Mouse (Mus musculus) forebrain, embryonic 14.5 days (tissue): Measurements from ENCODE around the gene Atp6v0a1. TPM values are rescaled to one million over a fixed set of nuclear protein-coding genes. Genes with fewer than 3 reads are reported as not detected.
A peak's percentile ranks its signal among the peaks of the same experiment; 100 is the strongest.

Experiments used
- ATAC-seq: fragments of 200-750 bp; cut with Nextera tagmentation; 2 replicates; pipeline ENCODE4 v1.8.0; 2017; ENCODE audit warnings: mild to moderate bottlenecking, moderate library complexity
- DNase-seq: peaks from one replicate; pipeline ENCODE4 v3.0.0-alpha.2; 2015; ENCODE audit warnings: low spot score
- H3K27ac ChIP-seq: fragments of 300-500 bp; sonication (generic); 2 replicates; pipeline ENCODE4 v1.5.1; 2014; ENCODE audit warnings: low read depth, mild to moderate bottlenecking, control low read depth, low read length, moderate library complexity
- H3K27me3 ChIP-seq: fragments of 300-500 bp; sonication (generic); replicated peaks from 2 replicates; pipeline ENCODE4 v1.6.1; 2014; ENCODE audit warnings: low read length, control low read depth, mixed read lengths; ENCODE audit not compliant: control insufficient read depth, insufficient read depth
- H3K36me3 ChIP-seq: fragments of 300-500 bp; sonication (generic); 2 replicates; pipeline ENCODE4 v1.6.1; 2014; ENCODE audit warnings: low read length, control low read depth; ENCODE audit not compliant: control insufficient read depth, insufficient read depth
- H3K4me1 ChIP-seq: fragments of 300-500 bp; sonication (generic); 2 replicates; pipeline ENCODE4 v1.6.1; 2014; ENCODE audit warnings: antibody characterized with exemption, low read length, control low read depth; ENCODE audit not compliant: control insufficient read depth, insufficient read depth
- H3K4me2 ChIP-seq: fragments of 300-500 bp; sonication (generic); 2 replicates; pipeline ENCODE4 v1.6.1; 2014; ENCODE audit warnings: mild to moderate bottlenecking, control low read depth, low read length
- H3K4me3 ChIP-seq: fragments of 300-500 bp; sonication (generic); 2 replicates; pipeline ENCODE4 v1.5.1; 2014; ENCODE audit warnings: low read depth, low read length, control low read depth
- H3K9ac ChIP-seq: fragments of 300-500 bp; sonication (generic); 2 replicates; pipeline ENCODE4 v1.6.1; 2014; ENCODE audit warnings: mild to moderate bottlenecking, low read length, control low read depth, moderate library complexity
- H3K9me3 ChIP-seq: fragments of 300-500 bp; sonication (generic); replicated peaks from 2 replicates; pipeline ENCODE4 v1.6.1; 2016; ENCODE audit warnings: low read length, control low read depth, mixed read lengths; ENCODE audit not compliant: control insufficient read depth
- WGBS: fragments of 180-500 bp; shearing (Covaris S2); extraction: QIAGEN DNeasy Blood & Tissue Kit; methylation state at CpG from one replicate; pipeline ENCODE4 v1.1.7; 2014; 5-methylcytosine and 5-hydroxymethylcytosine counted together
- microRNA-seq: library from miRNA; unstranded; fragments of <30 nt; microRNA quantifications from one replicate; pipeline ENCODE4, GENCODE M21; 2016
- polyA plus RNA-seq: library from polyadenylated mRNA; unstranded; fragments of >200 nt; fragmentation: Nextera tagmentation; extraction: Ambion mirVana; gene quantifications from 2 replicates; pipeline ENCODE4 v1.2.1, GENCODE M21; 2014

The Atp6v0a1 gene
- polyA plus RNA-seq, 1 experiment from 2014 or later: 50.2 TPM

GRCm38 (mm10) chr11:101109351-101109750 is 100.1 kb downstream of the Atp6v0a1 start:
- DNase-seq (no peak), ATAC-seq (no peak)
- Histone ChIP-seq H3K9me3 (no peaks in the 10 kb centered on the region), H3K4me2 (no peak overlapping the region), H3K4me1 (no peaks in the 10 kb centered on the region), H3K4me3 (no peak overlapping the region), H3K36me3 (peaks cover 16% of the 10 kb centered on the region), H3K9ac (no peak overlapping the region), H3K27ac (no peak overlapping the region), H3K27me3 (no peaks in the 10 kb centered on the region)
- WGBS: 71% methylated on average over 4 of the region's 4 CpGs

- H3K4me3 ChIP-seq: no peak overlapping the region
Observed at GRCm38 (mm10) chr11:101110708-101111107, 101.5 kb downstream of the Atp6v0a1 start.

GRCm38 (mm10) chr11:101111178-101111577 is 101.9 kb downstream of the Atp6v0a1 start:
- Histone ChIP-seq H3K4me1 (peaks cover 8% of the 10 kb centered on the region), H3K27me3 (no peaks in the 10 kb centered on the region), H3K9ac (no peak overlapping the region), H3K9me3 (no peaks in the 10 kb centered on the region), H3K27ac (no peak overlapping the region), H3K4me3 (no peak overlapping the region), H3K36me3 (no peaks in the 10 kb centered on the region; the same call in 1 of the 2 replicates), H3K4me2 (no peak overlapping the region)
- DNase-seq: no peak
- WGBS: 86% methylated on average over 4 of the region's 4 CpGs
- no peak for ATAC-seq

More at GRCm38 (mm10) chr11:101110708-101111107, 101.5 kb downstream of the Atp6v0a1 start:
- WGBS: 67% methylated on average over 5 of the region's 5 CpGs
- Histone ChIP-seq H3K9ac (no peak overlapping the region), H3K27ac (no peak overlapping the region), H3K27me3 (no peaks in the 10 kb centered on the region), H3K36me3 (peaks cover 2% of the 10 kb centered on the region; the same call in 1 of the 2 replicates), H3K4me1 (peaks cover 4% of the 10 kb centered on the region), H3K9me3 (no peaks in the 10 kb centered on the region), H3K4me2 (no peak overlapping the region)
- DNase-seq: no peak
- ATAC-seq: no peak

DNA sequence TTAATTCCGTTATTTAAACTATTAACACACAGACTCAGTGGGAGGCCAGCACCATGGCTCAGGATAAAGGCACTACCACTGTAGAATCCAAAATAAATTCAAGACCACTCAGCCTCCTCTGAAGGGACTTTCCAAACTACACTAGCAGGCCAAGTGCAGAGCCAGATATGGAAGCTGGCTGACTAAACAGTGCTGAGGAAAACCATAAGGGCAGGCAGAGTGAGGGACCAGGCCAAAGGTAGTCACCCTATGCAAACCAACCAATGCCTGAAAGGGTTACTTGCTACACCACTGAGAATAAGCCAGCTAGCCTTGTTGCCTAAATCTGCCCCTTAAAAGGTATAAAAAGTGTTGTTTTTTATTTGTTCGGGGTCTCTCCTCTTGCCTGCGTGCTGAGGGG is 102.9 kb downstream of the Atp6v0a1 start:
- Histone ChIP-seq H3K27ac (no peak overlapping the region), H3K27me3 (no peaks in the 10 kb centered on the region), H3K9me3 (no peaks in the 10 kb centered on the region), H3K36me3 (peaks cover 6% of the 10 kb centered on the region; the same call in 1 of the 2 replicates), H3K4me1 (peaks cover 8% of the 10 kb centered on the region), H3K4me2 (no peak overlapping the region), H3K9ac (no peak overlapping the region), H3K4me3 (no peak overlapping the region)
- 82% methylated on average over 3 of the region's 3 CpGs for WGBS
- no peak for DNase-seq
- ATAC-seq: no peak

Small RNA genes lying within 50 kb of the gene (microRNA-seq; reads per million reads assigned to microRNA genes)
- gene Mir6928: 3.3 reads per million, percentile 18 among the genes with 10 or more reads in this experiment

Other genes with a start within 250 kb of the Atp6v0a1 start
- 3.5 and 4.4 TPM in 2 replicates for gene Kcnh4, start 249.5 kb upstream of the Atp6v0a1 start, polyA plus RNA-seq
- 0.53 and 1.4 TPM in 2 replicates for gene Hcrt, start 246.5 kb upstream of the Atp6v0a1 start, polyA plus RNA-seq
- gene Ghdc, start 238.5 kb upstream of the Atp6v0a1 start, polyA plus RNA-seq: 0.94 and 1.7 TPM in 2 replicates
- 10.9 and 11.4 TPM in 2 replicates for gene Stat5b, start 158.7 kb upstream of the Atp6v0a1 start, polyA plus RNA-seq
- gene Stat5a, start 150.1 kb upstream of the Atp6v0a1 start, polyA plus RNA-seq: 0.69 and 0.96 TPM in 2 replicates
- gene Stat3, start 69.9 kb upstream of the Atp6v0a1 start, polyA plus RNA-seq: 23.3 and 26.4 TPM in 2 replicates
- 15.6 and 21.1 TPM in 2 replicates for gene Cavin1, start 38.6 kb upstream of the Atp6v0a1 start, polyA plus RNA-seq
- gene Naglu, start 60.6 kb downstream of the Atp6v0a1 start, polyA plus RNA-seq: 6.6 and 8.4 TPM in 2 replicates
- gene Hsd17b1, start 69.0 kb downstream of the Atp6v0a1 start, polyA plus RNA-seq: not detected in 2 replicates
- 52.9 and 54.9 TPM in 2 replicates for gene Coasy, start 73.1 kb downstream of the Atp6v0a1 start, polyA plus RNA-seq
- 100 and 109 TPM in 2 replicates for gene Mlx, start 77.8 kb downstream of the Atp6v0a1 start, polyA plus RNA-seq
- 39.8 and 54.3 TPM in 2 replicates for gene Psmc3ip, start 86.0 kb downstream of the Atp6v0a1 start, polyA plus RNA-seq
- gene Retreg3, start 110.4 kb downstream of the Atp6v0a1 start, polyA plus RNA-seq: 14.0 and 14.4 TPM in 2 replicates
- gene Tubg1, start 110.5 kb downstream of the Atp6v0a1 start, polyA plus RNA-seq: 84.9 and 87.8 TPM in 2 replicates
- gene Tubg2, start 146.5 kb downstream of the Atp6v0a1 start, polyA plus RNA-seq: 27.4 and 31.9 TPM in 2 replicates
- gene Cntnap1, start 161.1 kb downstream of the Atp6v0a1 start, polyA plus RNA-seq: 0.39 and 0.48 TPM in 2 replicates
- 4.6 and 5.5 TPM in 2 replicates for gene Plekhh3, start 161.9 kb downstream of the Atp6v0a1 start, polyA plus RNA-seq
- gene Ccr10, start 166.0 kb downstream of the Atp6v0a1 start, polyA plus RNA-seq: 0.10 TPM in 1 of 2 replicates, not detected in the other
- gene Ezh1, start 217.0 kb downstream of the Atp6v0a1 start, polyA plus RNA-seq: 16.1 and 22.4 TPM in 2 replicates
- 80.4 and 80.9 TPM in 2 replicates for gene Ramp2, start 236.6 kb downstream of the Atp6v0a1 start, polyA plus RNA-seq
- 110 and 118 TPM in 2 replicates for gene Vps25, start 244.3 kb downstream of the Atp6v0a1 start, polyA plus RNA-seq